Mouse (Mus musculus): Measurements from ENCODE around the gene Lpp.

Gene Lpp

GRCm38 (mm10) chr16:24669718-24670460 is 276.6 kb downstream of the Lpp start:
- no peak for DNase-seq (ENCODE audit: low read depth, low spot score)

- no peak for DNase-seq (ENCODE audit: low read depth, low spot score)
These were observed 285.6 kb downstream of the Lpp start for GRCm38 (mm10) chr16:24678942-24679341.

GRCm38 (mm10) chr16:24695062-24695461 is 301.8 kb downstream of the Lpp start:
- no peak for DNase-seq (ENCODE audit: low read depth, low spot score)

DNA sequence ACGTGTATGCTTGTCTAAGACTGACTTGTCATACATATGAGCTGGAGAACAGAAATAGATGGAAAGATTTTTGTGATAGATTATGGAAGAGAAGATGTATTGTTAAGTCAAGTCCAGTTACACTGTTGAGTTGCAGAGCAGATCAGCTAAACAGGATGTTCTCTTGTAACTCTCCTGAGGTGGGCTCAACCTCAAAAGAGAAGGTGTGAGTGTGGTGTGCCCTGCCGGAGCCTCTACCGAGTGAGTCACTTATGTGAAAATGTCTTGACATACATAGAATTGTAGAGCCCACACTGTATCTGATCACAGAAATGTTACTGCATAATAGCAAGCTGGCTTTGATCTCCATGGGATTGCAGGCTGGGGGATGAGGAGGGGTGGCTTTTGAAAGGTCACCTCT is 310.9 kb downstream of the Lpp start:
- DNase-seq (ENCODE audit: low read depth, low spot score): no peak

DNA sequence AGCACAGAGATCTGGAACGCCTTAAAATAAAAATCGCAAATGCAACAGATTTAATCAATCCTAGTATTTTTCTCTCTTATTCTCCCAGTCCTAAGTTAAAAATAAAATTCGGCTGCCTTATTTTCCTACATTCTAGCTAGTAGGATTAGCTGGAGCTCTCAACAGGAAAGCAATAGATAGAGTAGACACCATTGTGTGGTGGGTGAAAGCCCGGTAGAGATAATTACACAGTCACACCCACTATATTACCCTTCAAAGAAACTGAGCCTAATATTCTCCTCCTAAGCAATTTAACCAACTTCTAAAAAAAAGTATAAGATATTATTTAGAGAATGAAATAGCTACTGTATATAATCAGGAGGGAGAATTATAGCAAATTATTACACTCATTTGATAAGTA is 330.3 kb downstream of the Lpp start:
- no peak for DNase-seq (ENCODE audit: low read depth, low spot score)

DNA sequence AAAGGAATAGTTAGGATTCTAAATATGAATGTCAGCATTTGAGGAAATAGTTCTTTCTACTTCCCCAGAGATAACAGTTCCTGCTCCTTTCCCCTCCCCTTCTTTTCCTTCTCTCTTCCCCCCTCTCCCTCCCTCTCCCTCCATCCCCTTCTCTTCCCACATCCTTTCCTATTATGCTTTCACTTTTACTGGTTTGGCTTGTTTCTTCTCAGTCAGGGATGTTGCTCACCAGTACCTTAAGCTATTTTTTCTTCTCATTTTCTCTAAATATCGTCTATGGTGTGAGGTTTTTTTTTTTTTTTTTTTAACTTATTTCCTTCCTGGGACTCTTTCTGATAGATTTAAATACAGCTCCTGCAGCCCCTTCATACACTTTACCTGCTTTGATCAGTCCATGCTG is 339.4 kb downstream of the Lpp start:
- no peak for DNase-seq (ENCODE audit: low read depth, low spot score)

DNA sequence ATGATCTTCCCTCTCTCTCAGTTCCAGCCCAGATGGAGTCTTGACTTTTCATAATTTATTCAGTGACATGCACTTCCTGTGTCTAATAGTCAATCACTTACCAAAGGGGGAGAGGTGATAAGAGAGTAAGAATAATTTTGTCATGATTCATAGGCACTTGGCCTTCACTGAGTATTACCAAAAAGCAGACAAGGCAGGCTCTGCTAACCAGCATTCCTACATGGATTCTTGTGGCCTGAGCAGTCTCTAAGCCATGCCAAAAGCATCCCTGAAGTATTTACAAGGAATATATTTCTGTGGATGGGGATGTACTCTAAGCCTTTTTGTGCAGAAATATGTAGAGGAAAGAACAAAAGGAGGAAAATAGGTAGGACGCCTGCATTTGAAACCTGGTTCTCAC is 340.0 kb downstream of the Lpp start:
- no peak for DNase-seq (ENCODE audit: low read depth, low spot score)

- DNase-seq (ENCODE audit: low read depth, low spot score): no peak
These were observed 342.4 kb downstream of the Lpp start for GRCm38 (mm10) chr16:24735754-24736153.

GRCm38 (mm10) chr16:24737362-24738057 is 344.2 kb downstream of the Lpp start:
- DNase-seq (ENCODE audit: low read depth, low spot score): no peak

DNA sequence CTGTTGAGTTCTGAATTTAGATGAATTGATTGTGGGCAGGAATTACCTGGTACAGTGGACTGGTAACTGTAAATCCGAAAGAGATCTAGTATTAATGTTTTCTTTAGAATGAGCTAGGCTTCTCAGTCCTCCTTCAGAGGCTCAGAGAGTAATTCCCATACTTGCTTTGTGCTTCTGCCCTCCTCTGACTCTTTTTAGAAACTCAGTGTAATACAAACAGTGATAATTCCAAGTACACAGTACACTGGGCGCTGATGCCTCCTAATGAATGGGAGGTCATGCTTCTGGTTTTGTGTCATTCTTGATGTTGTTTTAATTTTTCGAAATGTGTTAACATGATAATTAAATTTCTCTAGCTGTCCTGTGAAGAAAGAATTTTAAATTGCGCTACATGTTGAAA is 347.4 kb downstream of the Lpp start:
- DNase-seq (ENCODE audit: low read depth, low spot score): no peak

GRCm38 (mm10) chr16:24749816-24750215 is 356.5 kb downstream of the Lpp start:
- DNase-seq (ENCODE audit: low read depth, low spot score): no peak

- no peak for DNase-seq (ENCODE audit: low read depth, low spot score)
These were observed 362.8 kb downstream of the Lpp start for GRCm38 (mm10) chr16:24756141-24756540.

GRCm38 (mm10) chr16:24766051-24766450 is 372.7 kb downstream of the Lpp start:
- DNase-seq (ENCODE audit: low read depth, low spot score): no peak

DNA sequence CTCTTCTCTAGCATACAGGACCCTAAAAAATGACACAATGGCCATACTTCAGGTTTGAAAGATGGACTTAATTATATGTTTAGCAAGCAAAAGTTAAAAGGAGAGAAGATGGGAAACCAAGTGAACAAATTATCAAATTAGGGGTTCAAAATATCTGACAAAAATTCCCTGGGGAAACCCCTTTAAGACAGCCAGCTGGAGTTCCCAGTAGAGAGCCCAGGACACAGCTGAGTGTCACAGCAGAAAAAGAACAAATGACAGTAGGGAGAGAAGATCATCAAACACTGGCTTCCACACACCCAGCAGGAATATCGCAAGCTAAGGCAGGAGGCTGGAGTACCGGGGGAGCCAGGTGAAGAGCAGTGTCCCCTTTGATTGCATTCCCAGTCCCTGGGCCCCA is 373.3 kb downstream of the Lpp start:
- DNase-seq (ENCODE audit: low read depth, low spot score): no peak

DNA sequence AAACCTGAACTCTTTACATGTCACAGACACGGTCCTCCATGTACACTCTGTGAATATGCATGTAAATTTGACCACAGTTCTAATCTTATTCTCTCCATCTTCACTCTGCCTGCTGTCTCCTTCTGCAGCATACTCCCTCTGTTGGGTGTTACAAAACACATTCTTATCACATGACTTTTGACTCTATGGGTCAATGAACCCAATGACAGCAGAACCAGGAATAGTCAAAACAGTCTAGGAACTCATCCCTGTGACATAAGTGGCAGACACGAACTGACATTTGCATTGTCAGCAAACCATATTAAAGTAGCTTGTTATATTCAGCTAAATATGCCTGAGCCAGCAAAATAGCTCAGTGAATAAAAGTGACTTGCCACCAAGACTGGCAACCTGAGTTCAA is 383.7 kb downstream of the Lpp start:
- DNase-seq (ENCODE audit: low read depth, low spot score): no peak

DNA sequence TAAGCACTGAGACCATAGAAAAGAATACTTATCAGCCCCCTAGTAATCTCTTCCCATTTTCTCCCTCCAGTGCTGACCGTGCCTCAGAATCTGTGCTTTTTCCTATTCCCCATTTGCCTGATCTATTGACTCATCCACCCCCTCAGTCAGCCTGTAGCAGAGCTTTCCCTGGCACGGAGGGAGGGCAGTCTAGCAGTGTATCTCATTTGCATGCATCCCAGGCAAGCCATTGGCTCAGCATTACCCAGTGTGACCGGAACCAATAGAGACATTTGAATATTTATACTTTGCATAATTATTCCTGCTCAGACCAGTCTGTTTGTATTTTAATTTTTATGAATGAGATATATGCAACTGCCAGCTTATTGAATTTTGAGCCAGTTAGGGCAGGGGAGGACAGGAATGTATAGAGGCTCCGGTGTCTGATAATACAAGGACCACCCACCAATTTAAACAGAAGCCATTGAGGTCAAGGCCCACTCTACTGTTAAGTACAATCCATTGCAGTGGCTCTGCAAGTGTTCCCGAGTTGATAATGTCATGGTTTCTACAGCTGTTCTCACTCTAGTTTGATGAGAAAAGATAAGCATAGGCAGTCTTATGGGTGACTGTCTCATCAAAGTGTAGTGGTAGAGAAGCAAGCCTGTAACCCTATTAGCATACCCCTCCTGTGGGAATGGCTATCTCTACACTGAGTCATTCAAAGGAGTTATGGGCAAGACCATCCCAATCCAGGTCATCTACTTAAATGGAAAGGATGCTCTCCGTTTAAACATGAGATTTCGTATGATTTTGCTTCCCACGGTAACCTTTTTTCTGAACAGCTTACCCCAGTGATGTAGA is 385.3 kb downstream of the Lpp start:
- no peak for DNase-seq (ENCODE audit: low read depth, low spot score)

- no peak for DNase-seq (ENCODE audit: low read depth, low spot score)
These were observed 387.2 kb downstream of the Lpp start for GRCm38 (mm10) chr16:24780545-24780944.

DNA sequence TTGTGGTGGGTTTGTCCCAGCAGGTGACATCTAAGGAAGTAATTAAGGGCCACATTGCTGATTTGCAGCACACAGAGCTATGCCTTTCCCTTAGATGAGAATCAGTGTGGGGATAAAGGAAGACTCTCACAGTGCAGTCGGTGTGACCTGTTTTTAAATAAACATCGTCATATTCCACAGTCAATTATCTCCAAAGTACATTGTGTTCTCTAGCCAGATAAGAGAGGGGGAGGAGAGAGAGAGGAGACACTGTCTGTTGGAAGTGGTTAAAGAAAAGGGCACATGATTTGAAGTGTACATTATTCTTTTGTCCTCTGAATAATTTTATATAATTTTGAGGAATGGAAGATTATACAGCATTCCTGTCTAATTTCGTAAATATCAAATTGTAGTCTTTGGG is 388.6 kb downstream of the Lpp start:
- DNase-seq (ENCODE audit: low read depth, low spot score): no peak

DNA sequence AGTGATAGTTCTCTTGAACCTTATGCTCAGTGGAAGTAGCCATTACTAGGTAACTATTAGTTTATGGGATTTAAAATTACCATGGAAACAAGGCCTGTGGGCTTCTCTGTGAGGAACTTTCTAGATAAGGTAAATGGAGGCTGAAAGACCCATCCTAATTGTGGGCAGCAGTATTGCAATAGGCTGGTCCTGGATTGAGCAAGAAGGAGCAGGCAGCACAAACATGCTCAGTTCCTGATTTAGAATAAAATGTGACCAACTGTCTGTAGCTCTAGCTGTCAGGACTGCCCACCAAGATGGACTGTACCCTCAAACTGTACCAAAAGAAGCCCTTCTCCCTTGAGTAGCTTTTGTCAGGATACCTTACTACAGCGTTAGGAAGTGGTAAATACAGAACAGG is 392.3 kb downstream of the Lpp start:
- DNase-seq (ENCODE audit: low read depth, low spot score): no peak

GRCm38 (mm10) chr16:24788973-24789372 is 395.7 kb downstream of the Lpp start:
- no peak for DNase-seq (ENCODE audit: low read depth, low spot score)

GRCm38 (mm10) chr16:24791387-24791786 is 398.1 kb downstream of the Lpp start:
- no peak for DNase-seq (ENCODE audit: low read depth, low spot score)

DNA sequence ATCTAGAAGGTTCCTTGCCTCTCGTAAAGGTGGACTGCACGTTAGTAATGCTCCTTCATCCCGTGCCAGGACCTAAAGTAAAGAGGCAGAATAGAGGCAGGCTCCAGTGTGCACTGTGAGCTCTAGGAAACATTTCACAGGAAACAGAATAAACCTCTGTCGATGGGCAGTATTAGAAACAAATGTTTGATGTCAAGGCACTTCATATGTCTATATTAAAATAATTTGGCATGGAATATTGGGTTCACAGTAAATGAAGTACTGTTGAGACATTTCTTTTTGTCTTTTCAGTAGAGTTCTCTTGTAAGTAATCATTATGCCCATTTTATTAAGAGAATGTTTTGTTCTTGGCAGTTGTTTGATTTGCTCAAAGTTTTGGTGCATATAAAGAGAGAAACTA is 398.7 kb downstream of the Lpp start:
- DNase-seq (ENCODE audit: low read depth, low spot score): no peak

GRCm38 (mm10) chr16:24792836-24793235 is 399.5 kb downstream of the Lpp start:
- no peak for DNase-seq (ENCODE audit: low read depth, low spot score)

All from ZHBTc4 (cell line).